8 mouse cellular contexts compared by ENCODE assay signal in genomic region chr9:42123713-42124576, GRCm38 (mm10). TPM values are rescaled to one million over a fixed set of nuclear protein-coding genes. Genes with fewer than 3 reads are reported as not detected.
DNase-seq lines count a peak whose midpoint lies in the region; ATAC-seq and TF ChIP-seq lines count a peak whose summit lies in the region.

Sorl1 (minus strand) TSS chr9:42124297.

- no peak for DNase-seq in ES-E14 (ENCODE audit: low read depth, low spot score)
- peak; percentile 85 to 86 for DNase-seq in cerebellum, postnatal 10 days
- DNase-seq in frontal cortex, postnatal 14 days (ENCODE audit: low spot score in 2 of 2): peak; percentile 47 to 68
- DNase-seq in hindbrain, embryonic 11.5 days (ENCODE audit: low spot score): peak; percentile 81
- DNase-seq in layer of hippocampus, postnatal 10 days (ENCODE audit: low spot score in 2 of 2): peak; percentile 80 to 88
- peak; percentile 82 for DNase-seq in lung, postnatal 10 days
- DNase-seq in ovary, postnatal 36 days (ENCODE audit: low spot score): peak; percentile 81
- DNase-seq in urinary bladder, adult 2 months (ENCODE audit: low spot score): peak; percentile 79

- WGBS in hindbrain, embryonic 11.5 days: 2% methylated on average over 65 of the region's 94 CpGs

- H3K27me3 ChIP-seq in hindbrain, embryonic 11.5 days (ENCODE audit: control insufficient read depth, insufficient read depth, low read length): peaks cover 7% of the 10 kb centered on the region

- no peak within 1 kb of the TSS for H3K27ac ChIP-seq in ES-E14 (ENCODE audit: insufficient read depth, low read depth, low read length, poor library complexity, severe bottlenecking)
- H3K27ac ChIP-seq in hindbrain, embryonic 11.5 days (ENCODE audit: low read depth, low read length): peak within 1 kb of the TSS; percentile 55; the same call in 1 of the 2 replicates

- H3K4me2 ChIP-seq in hindbrain, embryonic 11.5 days (replicated peaks; ENCODE audit: low read depth, low read length): peak within 1 kb of the TSS; percentile 99

- peak within 1 kb of the TSS; percentile 80 to 92 for H3K4me3 ChIP-seq in ES-E14 (ENCODE audit: insufficient read depth in 1 of 2, low read depth in 1 of 2, low read length in 2 of 2, poor library complexity in 1 of 2, severe bottlenecking in 1 of 2)
- H3K4me3 ChIP-seq in hindbrain, embryonic 11.5 days (ENCODE audit: low read depth, low read length): peak within 1 kb of the TSS; percentile 71

- peak; percentile 87 for ATAC-seq in hindbrain, embryonic 11.5 days (ENCODE audit: low FRiP score)

- peak within 1 kb of the TSS; percentile 82 for H3K9ac ChIP-seq in ES-E14 (ENCODE audit: insufficient read depth, low read depth, low read length, poor library complexity, severe bottlenecking)
- peak within 1 kb of the TSS; percentile 85 for H3K9ac ChIP-seq in hindbrain, embryonic 11.5 days (ENCODE audit: low read depth, low read length)

- no peaks in the 10 kb centered on the region; the same call in 1 of the 2 replicates for H3K36me3 ChIP-seq in ES-E14 (ENCODE audit: control insufficient read depth, insufficient read depth, low read length, poor library complexity, severe bottlenecking)
- H3K36me3 ChIP-seq in hindbrain, embryonic 11.5 days (ENCODE audit: control insufficient read depth, insufficient read depth, low read length): no peaks in the 10 kb centered on the region

- in situ Hi-C loops in ES-E14 (cut with MboI; ENCODE audit: low sequenced_read_pairs in 2 of 2, unreplicated experiment in 2 of 2): no loop called here

- no peaks in the 10 kb centered on the region for H3K9me3 ChIP-seq in ES-E14 (ENCODE audit: control insufficient read depth, insufficient read depth, low read depth, low read length)
- H3K9me3 ChIP-seq in hindbrain, embryonic 11.5 days (ENCODE audit: control insufficient read depth, low read length): no peaks in the 10 kb centered on the region

- peaks cover 9 to 24% of the 10 kb centered on the region in 2 experiments; a peak in 3 of 4 replicates for H3K4me1 ChIP-seq in ES-E14 (ENCODE audit: control insufficient read depth in 2 of 2, insufficient read depth in 2 of 2, low read length in 2 of 2, poor library complexity in 1 of 2)
- H3K4me1 ChIP-seq in hindbrain, embryonic 11.5 days (replicated peaks; ENCODE audit: control insufficient read depth, insufficient read depth, low read length): no peaks in the 10 kb centered on the region; the same call in 1 of the 2 replicates

TF ChIP-seq in ES-E14, 5 proteins besides CTCF, POLR2A, EP300 and RAD21:
- TF ChIP-seq HCFC1 (IDR thresholded peaks at IDR 0.05; ENCODE audit: borderline replicate concordance, insufficient read depth, low read length) (no peak), ZNF384 (IDR thresholded peaks at IDR 0.05; ENCODE audit: low read depth, low read length) (no peak), MAFK (IDR thresholded peaks at IDR 0.05; ENCODE audit: insufficient read depth, low read depth, low read length) (no peak), CHD2 (IDR thresholded peaks at IDR 0.05; ENCODE audit: low read depth, low read length) (no peak), ZC3H11A (IDR thresholded peaks at IDR 0.05; ENCODE audit: borderline replicate concordance, low read depth, low read length) (no peak)

RNA-seq across cellular contexts. Expression of gene Sorl1, which starts in this region (rescaled TPM):
- total RNA-seq in ES-E14 (2012; rRNA removed): 24.1 and 54.4 TPM in 2 replicates
- polyA plus RNA-seq in hindbrain, embryonic 11.5 days (2014; fragmentation: Nextera tagmentation; extraction: Ambion mirVana): 7.4 and 7.6 TPM in 2 replicates
- 10 to 100 TPM; 79.0 to 86.0 TPM for total RNA-seq in layer of hippocampus, postnatal 10 days (2021)
- polyA plus RNA-seq in urinary bladder, adult 2 months (2012; rRNA removed): 56.4 and 62.6 TPM in 2 replicates
